Mouse (Mus musculus) limb, embryonic 14.5 days (tissue): ENCODE data around the gene Cers6. TPM values are rescaled to one million over a fixed set of nuclear protein-coding genes. Genes with fewer than 3 reads are reported as not detected.

Experiments
- ATAC-seq: fragments of 200-750 bp; cut with Nextera tagmentation; 2 replicates; pipeline ENCODE4 v1.8.0; 2017; ENCODE audit warnings: low read depth, moderate number of reproducible peaks, moderate TSS enrichment; ENCODE audit not compliant: low FRiP score
- DNase-seq: peaks from one replicate; pipeline ENCODE4 v3.0.0-alpha.2; 2015; ENCODE audit warnings: low spot score
- H3K27ac ChIP-seq: fragments of 300-500 bp; sonication (generic); replicated peaks from 2 replicates; pipeline ENCODE4 v1.5.1; 2014; ENCODE audit warnings: low read depth, mild to moderate bottlenecking, low read length, moderate library complexity, mixed read lengths
- H3K27me3 ChIP-seq: fragments of 300-500 bp; sonication (generic); 2 replicates; pipeline ENCODE4 v1.6.1; 2014; ENCODE audit warnings: low read length, mixed read lengths; ENCODE audit not compliant: control insufficient read depth, insufficient read depth
- H3K36me3 ChIP-seq: fragments of 300-500 bp; sonication (generic); 2 replicates; pipeline ENCODE4 v1.6.1; 2014; ENCODE audit warnings: mild to moderate bottlenecking, low read length, moderate library complexity, mixed read lengths; ENCODE audit not compliant: control insufficient read depth, insufficient read depth
- H3K4me1 ChIP-seq: fragments of 300-500 bp; sonication (generic); 2 replicates; pipeline ENCODE4 v1.6.1; 2014; ENCODE audit warnings: antibody characterized with exemption, low read length, mixed read lengths; ENCODE audit not compliant: control insufficient read depth, insufficient read depth
- H3K4me2 ChIP-seq: fragments of 300-500 bp; sonication (generic); replicated peaks from 2 replicates; pipeline ENCODE4 v1.6.1; 2014; ENCODE audit warnings: low read depth, mild to moderate bottlenecking, low read length, moderate library complexity; ENCODE audit not compliant: severe bottlenecking
- H3K4me3 ChIP-seq: fragments of 300-500 bp; sonication (generic); replicated peaks from 2 replicates; pipeline ENCODE4 v1.5.1; 2014; ENCODE audit warnings: low read length
- H3K9ac ChIP-seq: fragments of 300-500 bp; sonication (generic); 2 replicates; pipeline ENCODE4 v1.6.1; 2014; ENCODE audit warnings: mild to moderate bottlenecking, low read depth, low read length, moderate library complexity; ENCODE audit not compliant: severe bottlenecking
- H3K9me3 ChIP-seq: fragments of 300-500 bp; sonication (generic); 2 replicates; pipeline ENCODE4 v1.6.1; 2016; ENCODE audit warnings: low read length; ENCODE audit not compliant: control insufficient read depth
- POLR2A ChIP-seq: fragments of 200-500 bp; IDR thresholded peaks from 2 replicates; pipeline ENCODE4 v1.8.0; 2012; ENCODE audit warnings: inconsistent platforms, mild to moderate bottlenecking, moderate library complexity, borderline replicate concordance; ENCODE audit not compliant: insufficient read depth, insufficient read length; ENCODE audit errors: extremely low read depth
- WGBS: fragments of 180-500 bp; shearing (Covaris S2); extraction: QIAGEN DNeasy Blood & Tissue Kit; methylation state at CpG from one replicate; pipeline ENCODE4 v1.1.7; 2014; 5-methylcytosine and 5-hydroxymethylcytosine counted together
- polyA plus RNA-seq, 2 experiments: library from polyadenylated mRNA; depleted of rRNA in 1 of 2; stranded (reverse) in 1 of 2; unstranded in 1 of 2; fragments of >200 nt; fragmentation: Nextera tagmentation in 1 of 2; extraction: Ambion mirVana in 1 of 2; gene quantifications; 2 replicates each; pipeline versions ENCODE4 v1.2.1 to v1.2.3; 2012 to 2014

Gene Cers6
- polyA plus RNA-seq, 2 experiments, result 10.7 to 30.9 TPM

- H3K36me3 ChIP-seq, result no peaks in the 10 kb centered on the region
- no peaks in the 10 kb centered on the region for H3K9me3 ChIP-seq
- TF ChIP-seq POLR2A, result no peak
- DNase-seq (peak; percentile 13), ATAC-seq (no peak)
- no peaks in the 10 kb centered on the region for H3K27me3 ChIP-seq
- H3K27ac ChIP-seq, result no peak overlapping the region
- no peak overlapping the region for H3K9ac ChIP-seq
- H3K4me2 ChIP-seq, result no peak overlapping the region
- no peaks in the 10 kb centered on the region for H3K4me1 ChIP-seq
- 65% methylated on average over 1 of the region's 1 CpGs for WGBS
- no peak overlapping the region for H3K4me3 ChIP-seq
Measured at GRCm38 (mm10) chr2:69080760-69081159, 219.5 kb downstream of the Cers6 start.

GRCm38 (mm10) chr2:69082499-69083197, 221.4 kb downstream of the Cers6 start:
- Histone ChIP-seq H3K4me3 (no peak overlapping the region), H3K4me1 (0 out of 2 replicates have a peak, but pooled peaks cover 3% of the 10 kb centered on the region), H3K27ac (no peak overlapping the region), H3K9me3 (no peaks in the 10 kb centered on the region), H3K27me3 (no peaks in the 10 kb centered on the region), H3K36me3 (no peaks in the 10 kb centered on the region), H3K9ac (no peak overlapping the region), H3K4me2 (no peak overlapping the region)
- ATAC-seq, result no peak
- 73% methylated on average over 8 of the region's 8 CpGs for WGBS
- no peak for DNase-seq
- no peak for TF ChIP-seq POLR2A

- Histone ChIP-seq H3K4me1 (0 out of 2 replicates have a peak, but pooled peaks cover 3% of the 10 kb centered on the region), H3K4me2 (no peak overlapping the region), H3K9me3 (no peaks in the 10 kb centered on the region), H3K27ac (no peak overlapping the region), H3K4me3 (no peak overlapping the region), H3K27me3 (no peaks in the 10 kb centered on the region), H3K9ac (no peak overlapping the region), H3K36me3 (peaks cover 2% of the 10 kb centered on the region; the same call in 1 of the 2 replicates)
- TF ChIP-seq POLR2A, result no peak
- DNase-seq, result no peak
- ATAC-seq, result no peak
- 84% methylated on average over 3 of the region's 3 CpGs for WGBS
Measured at GRCm38 (mm10) chr2:69083198-69083509, 221.9 kb downstream of the Cers6 start.

- no peak overlapping the region for H3K4me3 ChIP-seq
- no peaks in the 10 kb centered on the region for H3K27me3 ChIP-seq
- DNase-seq, result peak; percentile 55
- H3K36me3 ChIP-seq, result peaks cover 2% of the 10 kb centered on the region; the same call in 1 of the 2 replicates
- H3K9me3 ChIP-seq, result no peaks in the 10 kb centered on the region
- H3K4me2 ChIP-seq, result no peak overlapping the region
- H3K9ac ChIP-seq, result no peak overlapping the region
- WGBS, result 32% methylated on average over 6 of the region's 6 CpGs
- no peak for TF ChIP-seq POLR2A
- 0 out of 2 replicates have a peak, but pooled peaks cover 3% of the 10 kb centered on the region for H3K4me1 ChIP-seq
- no peak overlapping the region for H3K27ac ChIP-seq
- 0 out of 2 replicates have a peak, but pooled peaks have one; percentile 34 for ATAC-seq
Measured at GRCm38 (mm10) chr2:69084416-69084815, 223.2 kb downstream of the Cers6 start.

- Histone ChIP-seq H3K4me2 (no peak overlapping the region), H3K9ac (no peak overlapping the region), H3K9me3 (no peaks in the 10 kb centered on the region), H3K36me3 (peaks cover 2% of the 10 kb centered on the region; the same call in 1 of the 2 replicates), H3K4me1 (0 out of 2 replicates have a peak, but pooled peaks cover 5% of the 10 kb centered on the region), H3K27ac (no peak overlapping the region), H3K27me3 (no peaks in the 10 kb centered on the region), H3K4me3 (no peak overlapping the region)
- WGBS, result 73% methylated on average over 8 of the region's 8 CpGs
- no peak for TF ChIP-seq POLR2A
- no peak for DNase-seq
- no peak for ATAC-seq
Measured at GRCm38 (mm10) chr2:69086505-69087260, 225.4 kb downstream of the Cers6 start.
